Mouse (Mus musculus) E14TG2a.4 (cell line): ENCODE results near the gene Cdc42ep1.

Experiments used
- CTCF ChIP-seq: conservative IDR thresholded peaks from 2 replicates; pipeline ENCODE4 v1.5.1; 2014; ENCODE audit warnings: low read length
- NANOG ChIP-seq: IDR thresholded peaks from 2 replicates; pipeline ENCODE4 v1.6.1; 2014; ENCODE audit warnings: borderline replicate concordance, low read length, mixed read lengths
- POU5F1 ChIP-seq: IDR thresholded peaks from 2 replicates; pipeline ENCODE4 v1.6.1; 2014; ENCODE audit warnings: low read length, borderline replicate concordance

DNA sequence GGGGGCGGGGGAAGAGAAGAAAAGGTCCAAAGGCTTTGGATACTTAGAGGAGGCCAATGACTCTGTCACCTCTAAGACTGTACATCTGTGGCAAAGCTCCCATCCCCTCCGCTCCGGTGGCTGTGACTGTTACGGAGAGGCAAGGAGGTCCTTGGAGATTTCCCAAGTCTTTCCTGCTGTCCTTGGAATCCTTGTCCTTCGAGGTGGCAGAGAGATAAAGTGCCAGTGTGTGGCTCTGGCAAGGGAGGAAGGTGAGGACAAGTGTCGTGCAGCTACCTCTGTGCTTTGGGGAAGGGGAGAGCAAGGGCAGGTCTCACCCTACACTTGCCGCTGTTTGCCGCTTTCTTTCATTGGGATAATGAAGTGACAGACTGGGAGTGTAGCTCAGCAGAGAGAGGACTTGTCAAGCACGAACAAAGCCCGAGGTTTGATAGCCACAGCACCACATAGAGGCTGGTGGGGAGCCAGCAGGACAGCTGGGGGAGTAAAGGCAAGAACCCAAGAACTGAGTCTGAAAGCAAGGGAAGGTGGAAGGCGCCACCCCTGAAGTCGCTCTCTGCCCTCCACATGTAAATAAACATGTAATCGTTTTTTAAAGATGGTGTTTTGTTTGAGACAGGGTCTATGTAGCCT lies 31.5 kb downstream of the Cdc42ep1 start:
- TF ChIP-seq CTCF, result no peak
- TF ChIP-seq POU5F1, result no peak
- TF ChIP-seq NANOG, result no peak
